Mouse (Mus musculus) megakaryocyte-erythroid progenitor cell, adult 5-6 weeks (primary cell): Measurements from ENCODE around the gene Klk12. TPM values are rescaled to one million over a fixed set of nuclear protein-coding genes. Genes with fewer than 3 reads are reported as not detected.

Experiments
- ATAC-seq: replicated peaks from 2 replicates; pipeline ENCODE4 v1.8.0; 2016; ENCODE audit warnings: mild to moderate bottlenecking, inconsistent platforms; ENCODE audit not compliant: severe bottlenecking, poor library complexity, low FRiP score, low TSS enrichment
- total RNA-seq, 2 experiments: library from RNA; stranded (forward) in 1 of 2; stranded (reverse) in 1 of 2; fragments of 200-1000, 215-1000 nt in 1 of 2; fragments of >200 nt in 1 of 2; fragmentation: Nextera tagmentation in 1 of 2; gene quantifications; 2 replicates each; pipeline ENCODE4 v1.2.3; 2014 to 2017

Gene Klk12
- total RNA-seq, 2 experiments from 2014 or later, result not detected

- ATAC-seq, result no peak
Measured at GRCm38 (mm10) chr7:43789295-43789694, 20.6 kb downstream of the Klk12 start.

GRCm38 (mm10) chr7:43791591-43791990 is 22.9 kb downstream of the Klk12 start, which contains the start of gene Klk9:
Klk9 (plus strand) TSS chr7:43791891.
- no peak for ATAC-seq

- no peak for ATAC-seq
Measured at GRCm38 (mm10) chr7:43796355-43796754, 27.7 kb downstream of the Klk12 start.

GRCm38 (mm10) chr7:43797333-43797769 is 28.7 kb downstream of the Klk12 start, which contains the start of gene Klk8:
Klk8 (plus strand) TSS chr7:43797577.
- ATAC-seq, result no peak

- no peak for ATAC-seq
Measured at GRCm38 (mm10) chr7:43797844-43798462, 29.3 kb downstream of the Klk12 start.

- no peak for ATAC-seq
Measured at GRCm38 (mm10) chr7:43799876-43800275, 31.2 kb downstream of the Klk12 start.

GRCm38 (mm10) chr7:43810994-43811393 is 42.3 kb downstream of the Klk12 start, which contains the start of gene Klk7:
Klk7 (plus strand) TSS chr7:43811294.
- no peak for ATAC-seq

- ATAC-seq, result no peak
Measured at GRCm38 (mm10) chr7:43815211-43815610, 46.5 kb downstream of the Klk12 start.

GRCm38 (mm10) chr7:43816746-43817145 is 48.0 kb downstream of the Klk12 start:
- ATAC-seq, result no peak

GRCm38 (mm10) chr7:43821581-43821980 is 52.9 kb downstream of the Klk12 start:
- ATAC-seq, result no peak

Other genes with a start within 250 kb of the Klk12 start
- gene Cd33, start 224.5 kb upstream of the Klk12 start, total RNA-seq (2014; fragmentation: Nextera tagmentation), result 1.9 and 3.5 TPM in 2 replicates
- 0.19 and 0.42 TPM in 2 replicates for gene Cd33, start 224.5 kb upstream of the Klk12 start, total RNA-seq (2017)
- gene Zfp658, start 206.6 kb upstream of the Klk12 start, total RNA-seq (2014; fragmentation: Nextera tagmentation), result 1.0 and 1.2 TPM in 2 replicates
- 0.09 and 0.11 TPM in 2 replicates for gene Zfp658, start 206.6 kb upstream of the Klk12 start, total RNA-seq (2017)
- 5.0 and 5.5 TPM in 2 replicates for gene Zfp719, start 189.3 kb upstream of the Klk12 start, total RNA-seq (2014; fragmentation: Nextera tagmentation)
- gene Zfp719, start 189.3 kb upstream of the Klk12 start, total RNA-seq (2017), result 4.2 and 4.5 TPM in 2 replicates
- not detected in 2 replicates for gene Zfp819, start 161.7 kb upstream of the Klk12 start, total RNA-seq (2014; fragmentation: Nextera tagmentation)
- gene Zfp819, start 161.7 kb upstream of the Klk12 start, total RNA-seq (2017), result not detected in 2 replicates
- not detected in 2 replicates for gene Ceacam18, start 134.2 kb upstream of the Klk12 start, total RNA-seq (2014; fragmentation: Nextera tagmentation)
- gene Ceacam18, start 134.2 kb upstream of the Klk12 start, total RNA-seq (2017), result not detected in 2 replicates
- 0.84 TPM in 1 of 2 replicates, not detected in the other for gene Siglece, start 108.7 kb upstream of the Klk12 start, total RNA-seq (2014; fragmentation: Nextera tagmentation)
- 2.2 TPM in 1 of 2 replicates, not detected in the other for gene Siglece, start 108.7 kb upstream of the Klk12 start, total RNA-seq (2017)
- gene Ctu1, start 96.9 kb upstream of the Klk12 start, total RNA-seq (2014; fragmentation: Nextera tagmentation), result 8.6 and 13.2 TPM in 2 replicates
- gene Ctu1, start 96.9 kb upstream of the Klk12 start, total RNA-seq (2017), result 5.3 and 8.8 TPM in 2 replicates
- not detected in 2 replicates for gene Klk14, start 78.5 kb upstream of the Klk12 start, total RNA-seq (2014; fragmentation: Nextera tagmentation)
- gene Klk14, start 78.5 kb upstream of the Klk12 start, total RNA-seq (2017), result not detected in 2 replicates
- gene Klk13, start 56.3 kb upstream of the Klk12 start, total RNA-seq (2014; fragmentation: Nextera tagmentation), result not detected in 2 replicates
- gene Klk13, start 56.3 kb upstream of the Klk12 start, total RNA-seq (2017), result not detected in 2 replicates
- not detected in 2 replicates for gene Klk11, start 5.7 kb downstream of the Klk12 start, total RNA-seq (2014; fragmentation: Nextera tagmentation)
- gene Klk11, start 5.7 kb downstream of the Klk12 start, total RNA-seq (2017), result not detected in 2 replicates
- gene Klk10, start 12.1 kb downstream of the Klk12 start, total RNA-seq (2014; fragmentation: Nextera tagmentation), result not detected in 2 replicates
- not detected in 2 replicates for gene Klk10, start 12.1 kb downstream of the Klk12 start, total RNA-seq (2017)
- not detected in 2 replicates for gene Klk9, start 23.0 kb downstream of the Klk12 start, total RNA-seq (2014; fragmentation: Nextera tagmentation)
- not detected in 2 replicates for gene Klk9, start 23.0 kb downstream of the Klk12 start, total RNA-seq (2017)
- 4.7 and 9.3 TPM in 2 replicates for gene Klk8, start 28.7 kb downstream of the Klk12 start, total RNA-seq (2014; fragmentation: Nextera tagmentation)
- gene Klk8, start 28.7 kb downstream of the Klk12 start, total RNA-seq (2017), result 2.4 and 6.9 TPM in 2 replicates
- gene Klk7, start 42.4 kb downstream of the Klk12 start, total RNA-seq (2014; fragmentation: Nextera tagmentation), result not detected in 2 replicates
- gene Klk7, start 42.4 kb downstream of the Klk12 start, total RNA-seq (2017), result not detected in 2 replicates
- gene Klk6, start 55.6 kb downstream of the Klk12 start, total RNA-seq (2014; fragmentation: Nextera tagmentation), result not detected in 2 replicates
- gene Klk6, start 55.6 kb downstream of the Klk12 start, total RNA-seq (2017), result not detected in 2 replicates
- not detected in 2 replicates for gene Klk5, start 73.1 kb downstream of the Klk12 start, total RNA-seq (2014; fragmentation: Nextera tagmentation)
- not detected in 2 replicates for gene Klk5, start 73.1 kb downstream of the Klk12 start, total RNA-seq (2017)
- gene Klk4, start 112.3 kb downstream of the Klk12 start, total RNA-seq (2014; fragmentation: Nextera tagmentation), result not detected in 2 replicates
- not detected in 2 replicates for gene Klk4, start 112.3 kb downstream of the Klk12 start, total RNA-seq (2017)
- gene Klk15, start 164.8 kb downstream of the Klk12 start, total RNA-seq (2014; fragmentation: Nextera tagmentation), result not detected in 2 replicates
- not detected in 2 replicates for gene Klk15, start 164.8 kb downstream of the Klk12 start, total RNA-seq (2017)
- gene Klk1b8, start 181.8 kb downstream of the Klk12 start, total RNA-seq (2014; fragmentation: Nextera tagmentation), result not detected in 2 replicates
- gene Klk1b8, start 181.8 kb downstream of the Klk12 start, total RNA-seq (2017), result not detected in 2 replicates
- not detected in 2 replicates for gene Klk1b1, start 197.9 kb downstream of the Klk12 start, total RNA-seq (2014; fragmentation: Nextera tagmentation)
- gene Klk1b1, start 197.9 kb downstream of the Klk12 start, total RNA-seq (2017), result not detected in 2 replicates
- gene Klk1b9, start 207.2 kb downstream of the Klk12 start, total RNA-seq (2014; fragmentation: Nextera tagmentation), result not detected in 2 replicates
- not detected in 2 replicates for gene Klk1b9, start 207.2 kb downstream of the Klk12 start, total RNA-seq (2017)
- not detected in 2 replicates for gene Klk1b11, start 227.0 kb downstream of the Klk12 start, total RNA-seq (2014; fragmentation: Nextera tagmentation)
- gene Klk1b11, start 227.0 kb downstream of the Klk12 start, total RNA-seq (2017), result not detected in 2 replicates
- gene Klk1b26, start 243.3 kb downstream of the Klk12 start, total RNA-seq (2014; fragmentation: Nextera tagmentation), result not detected in 2 replicates
- gene Klk1b26, start 243.3 kb downstream of the Klk12 start, total RNA-seq (2017), result not detected in 2 replicates